Mouse (Mus musculus) CD8-positive naive resting alpha-beta T cell, adult 2 months (primary cell): ENCODE data around the gene Scoc.

Source experiments
- DNase-seq, 2 experiments: peaks; one replicate each; pipeline ENCODE4 v3.0.0; 2022; ENCODE audit warnings: low read depth in 2 of 2, low spot score in 2 of 2

The Scoc gene

DNA sequence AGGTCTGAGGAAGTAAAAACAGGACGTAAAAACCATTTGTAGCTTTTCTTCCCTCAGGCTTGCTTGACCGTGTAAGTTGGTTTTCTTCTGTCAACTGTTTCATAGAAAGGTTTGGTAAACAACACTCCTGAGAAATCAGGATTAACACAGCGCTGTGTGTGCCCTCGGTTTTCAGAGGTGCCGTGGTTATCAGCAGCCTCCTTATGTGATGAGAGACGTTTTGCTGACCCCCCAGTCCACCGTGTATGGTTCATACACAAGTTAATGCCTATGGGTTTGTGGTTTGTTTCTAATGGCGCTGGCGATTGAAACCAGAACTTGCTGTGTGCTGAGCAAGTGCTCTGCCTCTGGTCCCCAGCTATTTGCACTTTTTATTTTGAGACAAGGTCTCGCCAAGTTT is 52.6 kb downstream of the Scoc start:
- DNase-seq, result no peak

DNA sequence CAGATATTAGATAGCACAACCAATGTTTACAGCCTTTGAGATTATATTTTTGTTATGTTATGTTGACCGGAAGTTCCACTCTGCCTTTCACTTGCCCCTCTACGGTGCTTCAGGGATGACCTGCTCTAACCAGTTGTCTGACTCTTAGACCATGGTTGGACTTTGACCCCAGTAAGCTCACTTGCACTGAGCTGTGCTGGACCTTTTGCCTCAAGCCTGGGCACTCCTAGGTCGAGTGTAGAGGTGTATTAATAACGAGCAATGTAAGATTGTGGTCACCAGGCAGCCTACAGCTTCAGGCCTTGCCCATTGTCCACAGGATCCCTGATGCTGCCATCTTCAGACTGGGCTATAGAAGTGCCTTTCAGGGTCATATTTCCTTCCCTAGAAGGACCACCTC is 60.5 kb downstream of the Scoc start:
- no peak for DNase-seq

DNA sequence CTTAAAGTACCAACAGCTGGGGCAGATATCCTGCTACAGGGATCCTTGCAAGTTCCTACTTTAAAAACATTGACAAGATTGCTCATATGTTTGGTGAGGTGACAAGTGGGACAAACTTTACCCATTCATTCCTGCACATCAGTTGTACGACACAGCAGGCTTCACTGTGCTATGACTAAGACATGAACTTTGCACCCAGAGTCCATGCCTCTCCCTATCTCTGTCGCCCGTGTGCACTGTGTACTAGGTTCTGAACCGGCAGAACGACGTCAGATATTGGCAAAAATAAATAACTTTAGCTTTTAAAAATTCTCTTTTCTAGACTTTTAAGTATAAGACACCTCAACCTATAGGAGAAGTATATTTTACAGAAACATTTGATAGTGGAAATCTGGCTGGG is 61.5 kb downstream of the Scoc start:
- no peak for DNase-seq

DNA sequence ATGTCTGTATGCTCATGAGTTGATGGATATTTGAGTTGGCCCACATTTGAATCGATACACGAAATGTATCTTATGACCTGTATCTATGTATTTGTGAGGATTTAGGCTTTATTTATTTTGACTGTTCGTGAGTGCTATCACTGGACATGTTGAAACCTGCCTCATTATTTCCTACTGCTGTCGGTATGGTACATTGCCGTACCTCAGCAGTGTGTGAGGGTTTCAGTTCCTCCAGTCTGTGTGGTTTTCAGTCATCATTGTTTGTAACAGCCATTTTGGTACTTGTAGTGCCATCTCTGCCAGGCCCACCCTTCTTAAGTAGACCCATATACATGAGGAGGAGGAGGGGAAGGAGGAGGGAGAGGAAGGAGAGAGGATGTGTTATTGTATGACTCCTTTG is 63.9 kb downstream of the Scoc start:
- DNase-seq, result no peak

DNA sequence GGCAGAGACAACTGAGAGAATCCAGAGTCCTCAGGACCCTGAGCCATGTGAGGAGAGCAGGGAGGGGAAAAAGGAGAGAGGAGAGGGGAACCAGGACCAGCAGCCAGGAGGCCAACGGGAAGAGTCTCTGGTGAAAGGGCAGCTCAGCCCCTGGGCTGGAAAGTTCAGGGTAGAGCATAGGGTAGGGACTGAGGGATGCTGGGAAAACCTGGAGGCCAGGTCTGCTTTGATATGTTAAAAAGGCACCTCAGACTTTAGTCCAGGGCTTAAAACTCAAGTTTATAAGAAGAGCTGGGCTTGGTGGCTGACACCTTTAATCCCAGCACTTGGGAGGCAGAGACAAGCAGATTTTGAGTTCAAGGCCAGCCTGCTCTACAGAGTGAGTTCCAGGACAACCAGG is 65.7 kb downstream of the Scoc start:
- DNase-seq, result no peak

DNA sequence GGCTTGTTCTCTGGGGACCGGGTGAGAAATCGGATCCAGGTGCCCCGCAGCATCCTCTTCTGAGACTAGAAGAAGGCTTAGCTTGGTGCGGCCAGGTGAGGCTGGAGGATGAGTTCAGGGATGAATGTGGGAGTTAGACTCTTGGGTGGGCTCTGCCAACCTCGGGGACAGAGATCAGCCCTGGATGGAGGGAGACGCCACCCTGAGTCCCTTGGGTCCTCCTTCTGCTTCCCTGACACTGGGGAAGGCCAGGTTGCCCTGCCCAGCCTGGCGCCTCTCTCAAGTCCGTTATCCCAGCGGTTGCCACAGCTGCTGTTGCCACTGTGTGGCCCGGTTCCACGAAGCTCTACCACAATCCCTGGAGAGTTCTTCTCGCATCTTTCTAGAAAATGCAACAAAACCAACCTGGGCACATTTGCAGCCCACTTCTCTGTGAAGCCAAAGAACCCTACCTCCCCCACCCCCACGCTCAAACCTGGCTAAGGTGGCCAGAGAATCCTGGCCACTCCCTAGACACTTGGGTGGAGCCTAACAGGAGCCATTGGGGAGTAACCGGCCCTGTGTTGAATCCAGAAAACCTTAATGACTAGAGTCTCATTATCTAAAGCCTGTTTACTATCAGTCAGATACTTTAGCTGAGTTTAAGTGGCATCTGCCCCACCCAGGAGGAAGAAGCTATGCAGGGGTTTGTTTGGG is 68.0 kb downstream of the Scoc start:
- no peak for DNase-seq

DNA sequence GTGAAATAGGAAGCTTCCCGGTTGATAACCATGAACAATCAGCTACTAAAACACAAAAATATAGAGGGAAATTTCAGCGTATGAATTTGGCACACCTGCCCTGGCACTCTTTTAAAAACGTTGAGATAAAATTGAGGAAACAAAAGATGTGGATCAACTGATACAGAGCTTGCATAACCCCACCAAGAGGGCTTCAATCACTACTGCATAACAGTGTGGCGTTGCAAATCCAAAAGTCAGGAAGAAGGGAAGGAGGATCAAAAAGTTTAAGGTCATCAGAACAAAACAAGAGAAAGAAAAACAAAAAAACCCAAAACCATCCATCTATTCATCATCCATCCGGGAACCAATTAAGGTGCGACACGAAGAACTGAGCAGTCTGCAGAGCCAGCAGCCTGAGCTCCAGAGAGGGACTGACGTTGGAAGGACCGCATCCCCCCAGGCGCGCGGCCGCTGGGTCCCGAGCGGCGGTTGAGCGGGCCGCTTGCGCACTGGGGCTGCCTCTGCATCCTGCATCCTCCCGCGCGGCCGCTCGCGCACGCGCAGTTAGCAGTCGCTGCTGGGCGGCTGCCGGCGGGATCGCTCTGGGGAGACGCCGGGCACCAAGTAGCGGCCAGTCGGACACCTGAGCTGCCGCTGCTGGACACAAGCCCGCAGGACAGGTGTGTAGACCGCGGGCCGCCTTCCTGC is 68.7 kb downstream of the Scoc start, which contains the start of gene Clgn:
TSS of gene Clgn (plus strand) at position 552 of the 690 bp plus-strand sequence.
- no peak for DNase-seq

DNA sequence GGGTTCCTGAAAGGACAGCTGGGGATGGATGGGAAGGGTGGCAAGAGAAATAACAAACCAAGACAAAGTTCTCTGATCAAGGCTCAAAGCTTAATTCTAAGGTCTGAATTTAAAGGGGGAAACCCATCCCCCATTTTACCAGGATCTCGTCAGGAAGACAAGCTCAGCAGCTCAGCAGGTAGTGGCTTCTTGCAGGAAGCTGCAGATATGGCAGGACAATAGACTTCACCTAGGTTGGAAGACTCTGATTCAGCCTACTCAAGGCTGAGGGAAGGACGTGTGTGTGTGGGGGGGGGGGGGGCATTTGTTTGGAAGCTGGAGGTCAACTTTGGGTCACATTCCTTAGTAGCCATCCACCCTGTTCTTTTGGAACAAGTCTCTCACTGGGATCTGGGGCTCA is 75.3 kb downstream of the Scoc start:
- DNase-seq, result no peak

DNA sequence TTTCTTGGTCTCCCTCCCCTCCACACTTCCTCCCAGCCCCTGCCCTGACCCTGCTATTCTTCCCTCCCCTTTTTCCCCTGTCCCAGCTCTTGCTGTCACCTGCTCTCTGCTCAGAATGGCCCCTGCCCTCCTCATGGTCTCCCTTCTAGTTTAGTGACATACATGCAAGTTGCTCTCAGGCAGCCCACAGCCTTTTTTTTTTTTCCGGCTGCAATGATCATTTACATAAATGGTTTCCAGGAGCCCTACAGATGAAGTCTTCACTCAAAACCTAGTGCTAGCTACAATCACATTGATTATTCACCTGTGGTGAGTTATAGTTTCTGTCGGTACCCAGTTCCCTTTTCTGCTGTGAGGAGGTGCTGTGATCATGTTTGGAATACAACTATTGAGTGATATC is 77.2 kb downstream of the Scoc start:
- DNase-seq, result no peak

DNA sequence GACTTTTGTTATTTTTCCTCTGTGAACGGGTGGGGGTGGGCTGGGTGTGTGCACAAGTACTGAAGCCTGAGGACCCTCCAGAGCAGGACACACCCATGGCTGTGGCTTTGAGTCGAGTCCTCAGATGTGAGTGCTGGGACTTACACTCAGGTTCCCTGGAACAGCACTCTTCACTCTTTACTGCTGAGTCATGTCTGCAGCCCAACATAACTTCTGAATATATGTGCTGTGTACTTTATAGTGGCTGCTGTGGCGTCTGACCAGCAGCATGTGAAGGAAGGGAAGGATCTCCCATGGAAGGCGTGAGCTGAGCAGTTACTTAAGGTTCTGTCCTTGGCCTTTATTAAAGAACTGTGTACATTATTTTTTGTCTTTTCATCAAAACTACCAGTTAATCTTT is 78.0 kb downstream of the Scoc start:
- no peak for DNase-seq
